Mouse (Mus musculus) ES-Bruce4 (cell line): ENCODE measurements around the gene Nucks1. TPM values are rescaled to one million over a fixed set of nuclear protein-coding genes. Genes with fewer than 3 reads are reported as not detected.

Experiments
- H3K27ac ChIP-seq: 2 replicates; pipeline ENCODE4 v1.5.1; 2012; ENCODE audit warnings: low read length, inconsistent platforms; ENCODE audit not compliant: insufficient read depth
- H3K27me3 ChIP-seq: 2 replicates; pipeline ENCODE4 v1.6.1; 2012; ENCODE audit warnings: mild to moderate bottlenecking, low read length, inconsistent platforms; ENCODE audit not compliant: control insufficient read depth, poor library complexity, insufficient read depth, severe bottlenecking
- H3K36me3 ChIP-seq: 2 replicates; pipeline ENCODE4 v1.6.1; 2012; ENCODE audit warnings: inconsistent platforms, mild to moderate bottlenecking, low read length, moderate library complexity; ENCODE audit not compliant: control insufficient read depth, poor library complexity, insufficient read depth, severe bottlenecking
- H3K4me1 ChIP-seq: one replicate; pipeline ENCODE4 v1.8.1; 2011; ENCODE audit warnings: low read length; ENCODE audit not compliant: control insufficient read depth, insufficient read depth
- H3K4me3 ChIP-seq: 2 replicates; pipeline ENCODE4 v1.5.1; 2011; ENCODE audit warnings: low read depth, mild to moderate bottlenecking, low read length
- H3K9ac ChIP-seq: 2 replicates; pipeline ENCODE4 v1.6.1; 2012; ENCODE audit warnings: low read depth, mild to moderate bottlenecking, inconsistent platforms; ENCODE audit not compliant: poor library complexity, severe bottlenecking
- H3K9me3 ChIP-seq: replicated peaks from 2 replicates; pipeline ENCODE4 v1.6.1; 2012; ENCODE audit warnings: mild to moderate bottlenecking, low read length, inconsistent platforms; ENCODE audit not compliant: control insufficient read depth, poor library complexity, insufficient read depth, severe bottlenecking
- CTCF ChIP-seq: IDR thresholded peaks from one replicate; pipeline ENCODE4 v1.8.1; 2011; ENCODE audit warnings: low read depth, low read length
- EP300 ChIP-seq: IDR thresholded peaks from 2 replicates; pipeline ENCODE4 v1.6.1; 2011; ENCODE audit warnings: low read depth, low read length; ENCODE audit not compliant: insufficient read depth
- POLR2A ChIP-seq: IDR thresholded peaks from one replicate; pipeline ENCODE4 v1.8.1; 2011; ENCODE audit warnings: low read length; ENCODE audit not compliant: insufficient read depth
- polyA plus RNA-seq: library from polyadenylated mRNA; stranded (reverse); fragments of >200 nt; gene quantifications from 2 replicates; pipeline ENCODE4 v1.2.4, GENCODE M21; 2011; ENCODE audit warnings: low read depth; ENCODE audit not compliant: missing spikeins, insufficient read depth, insufficient read length

The Nucks1 gene
- polyA plus RNA-seq, 1 experiment, result 328 TPM

DNA sequence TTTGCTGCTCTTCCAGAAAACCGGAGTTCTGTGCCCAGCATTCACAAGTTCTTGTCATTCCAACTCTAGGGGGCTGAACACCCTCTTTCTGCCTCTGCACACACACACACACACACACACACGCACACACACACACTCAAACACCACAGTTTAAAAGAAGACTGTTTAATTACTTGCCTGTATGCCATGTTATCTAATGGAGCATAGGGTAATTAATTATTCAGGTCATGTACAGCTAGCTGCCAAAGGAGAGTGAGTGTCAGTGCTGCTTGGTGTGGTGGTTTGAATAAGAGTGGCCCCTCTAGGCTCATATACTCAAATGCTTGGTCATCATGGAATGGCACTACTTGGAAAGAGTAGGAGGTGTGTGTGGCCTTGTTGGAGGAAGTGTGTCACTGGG lies 73.5 kb downstream of the Nucks1 start:
- no peak for TF ChIP-seq CTCF
- no peak for TF ChIP-seq POLR2A
- TF ChIP-seq EP300, result no peak
- Histone ChIP-seq H3K4me3 (no peak overlapping the region), H3K27me3 (no peaks in the 10 kb centered on the region), H3K27ac (no peak overlapping the region), H3K9me3 (no peaks in the 10 kb centered on the region), H3K9ac (no peak overlapping the region), H3K36me3 (no peaks in the 10 kb centered on the region), H3K4me1 (no peaks in the 10 kb centered on the region)

Other genes starting within 250 kb of the Nucks1 start
- gene Rab7b, start 221.8 kb upstream of the Nucks1 start, polyA plus RNA-seq, result 3.1 and 4.4 TPM in 2 replicates
- not detected in 2 replicates for gene Slc26a9, start 166.5 kb upstream of the Nucks1 start, polyA plus RNA-seq
- 6.8 and 9.0 TPM in 2 replicates for gene Pm20d1, start 113.2 kb upstream of the Nucks1 start, polyA plus RNA-seq
- gene Slc41a1, start 83.0 kb upstream of the Nucks1 start, polyA plus RNA-seq, result 14.4 and 16.3 TPM in 2 replicates
- gene Rab29, start 43.3 kb upstream of the Nucks1 start, polyA plus RNA-seq, result 4.3 and 9.6 TPM in 2 replicates
- gene Slc45a3, start 52.4 kb downstream of the Nucks1 start, polyA plus RNA-seq, result 3.3 and 3.9 TPM in 2 replicates
- gene Elk4, start 97.1 kb downstream of the Nucks1 start, polyA plus RNA-seq, result 33.7 and 46.6 TPM in 2 replicates
- gene Mfsd4a, start 157.5 kb downstream of the Nucks1 start, polyA plus RNA-seq, result 0.44 TPM in 1 of 2 replicates, not detected in the other
- gene Cdk18, start 229.2 kb downstream of the Nucks1 start, polyA plus RNA-seq, result 24.6 and 32.8 TPM in 2 replicates